Mouse (Mus musculus): ENCODE data around the gene Rnf224.
A peak's percentile ranks its signal among the peaks of the same experiment; 100 is the strongest.

Rnf224 gene

GRCm38 (mm10) chr2:25256443-25257109 is 20.0 kb upstream of the Rnf224 start:
- DNase-seq (ENCODE audit: low read depth, low spot score): peak; percentile 79

GRCm38 (mm10) chr2:25255284-25255779 is 18.7 kb upstream of the Rnf224 start, which contains the start of gene Tmem203:
Gene Tmem203 (plus strand): TSS chr2:25255439.
- peak; percentile 94 for DNase-seq (ENCODE audit: low read depth, low spot score)

GRCm38 (mm10) chr2:25252331-25252730 is 15.7 kb upstream of the Rnf224 start:
- DNase-seq (ENCODE audit: low read depth, low spot score): peak; percentile 44

GRCm38 (mm10) chr2:25246183-25247072 is 9.8 kb upstream of the Rnf224 start, which contains the start of gene AL732309.1:
Gene AL732309.1 (minus strand): TSS chr2:25246863.
- no peak for DNase-seq (ENCODE audit: low read depth, low spot score)

GRCm38 (mm10) chr2:25244144-25244543 is 7.6 kb upstream of the Rnf224 start:
- DNase-seq (ENCODE audit: low read depth, low spot score): no peak

GRCm38 (mm10) chr2:25243342-25243741 is 6.8 kb upstream of the Rnf224 start:
- DNase-seq (ENCODE audit: low read depth, low spot score): no peak

- peak; percentile 46 for DNase-seq (ENCODE audit: low read depth, low spot score)
Measured at GRCm38 (mm10) chr2:25242101-25242506, 5.5 kb upstream of the Rnf224 start, which contains the start of the genes Rnf208 and Cysrt1. Gene Rnf208 (plus strand): TSS chr2:25242255. Gene Cysrt1 (minus strand): TSS chr2:25242452.

GRCm38 (mm10) chr2:25241438-25241775 is 4.8 kb upstream of the Rnf224 start:
- peak; percentile 36 for DNase-seq (ENCODE audit: low read depth, low spot score)

GRCm38 (mm10) chr2:25240723-25241437 is 4.3 kb upstream of the Rnf224 start:
- peak; percentile 66 for DNase-seq (ENCODE audit: low read depth, low spot score)

- DNase-seq (ENCODE audit: low read depth, low spot score): no peak
Measured at GRCm38 (mm10) chr2:25240310-25240709, 3.7 kb upstream of the Rnf224 start.

- DNase-seq (ENCODE audit: low read depth, low spot score): no peak
Measured at GRCm38 (mm10) chr2:25239766-25240165, 3.2 kb upstream of the Rnf224 start.

GRCm38 (mm10) chr2:25238106-25238505 is 1.5 kb upstream of the Rnf224 start:
- no peak for DNase-seq (ENCODE audit: low read depth, low spot score)

- DNase-seq (ENCODE audit: low read depth, low spot score): no peak
Measured at GRCm38 (mm10) chr2:25237522-25237921, 935 bp upstream of the Rnf224 start.

GRCm38 (mm10) chr2:25234551-25235220 is 1.9 kb downstream of the Rnf224 start:
- no peak for DNase-seq (ENCODE audit: low read depth, low spot score)

GRCm38 (mm10) chr2:25234050-25234449 is 2.5 kb downstream of the Rnf224 start, which contains the start of gene Slc34a3:
Gene Slc34a3 (minus strand): TSS chr2:25234364.
- DNase-seq (ENCODE audit: low read depth, low spot score): no peak

- DNase-seq (ENCODE audit: low read depth, low spot score): no peak
Measured at GRCm38 (mm10) chr2:25233421-25233820, 3.2 kb downstream of the Rnf224 start.

GRCm38 (mm10) chr2:25231038-25231437 is 5.5 kb downstream of the Rnf224 start:
- no peak for DNase-seq (ENCODE audit: low read depth, low spot score)

- DNase-seq (ENCODE audit: low read depth, low spot score): no peak
Measured at GRCm38 (mm10) chr2:25230581-25230980, 6.0 kb downstream of the Rnf224 start.

- no peak for DNase-seq (ENCODE audit: low read depth, low spot score)
Measured at GRCm38 (mm10) chr2:25229582-25229981, 7.0 kb downstream of the Rnf224 start.

- DNase-seq (ENCODE audit: low read depth, low spot score): no peak
Measured at GRCm38 (mm10) chr2:25228995-25229530, 7.5 kb downstream of the Rnf224 start.

- peak; percentile 91 for DNase-seq (ENCODE audit: low read depth, low spot score)
Measured at GRCm38 (mm10) chr2:25228431-25228889, 8.1 kb downstream of the Rnf224 start.

Measured in CD4-positive helper T cell, adult 2 months (primary cell).